Mouse (Mus musculus) bone marrow macrophage, adult 2 months (primary cell): ENCODE measurements around the gene Slc51a. TPM values are rescaled to one million over a fixed set of nuclear protein-coding genes. Genes with fewer than 3 reads are reported as not detected.

Experiments used
- H3K27ac ChIP-seq: 2 replicates; pipeline ENCODE4 v1.5.1; 2012; ENCODE audit warnings: low read depth, low read length; ENCODE audit not compliant: insufficient read depth
- H3K4me1 ChIP-seq: 2 replicates; pipeline ENCODE4 v1.6.1; 2012; ENCODE audit warnings: low read length; ENCODE audit not compliant: control insufficient read depth, insufficient read depth
- H3K4me3 ChIP-seq: 2 replicates; pipeline ENCODE4 v1.5.1; 2012; ENCODE audit warnings: mild to moderate bottlenecking, low read length, moderate library complexity; ENCODE audit not compliant: insufficient read depth
- CTCF ChIP-seq: IDR thresholded peaks from 2 replicates; pipeline ENCODE4 v1.5.1; 2012; ENCODE audit warnings: low read depth, mild to moderate bottlenecking, low read length, moderate library complexity
- POLR2A ChIP-seq: IDR thresholded peaks from 2 replicates; pipeline ENCODE4 v1.6.1; 2012; ENCODE audit warnings: mild to moderate bottlenecking, low read depth, low read length, borderline replicate concordance
- polyA plus RNA-seq: library from polyadenylated mRNA; stranded (reverse); fragments of >200 nt; gene quantifications from 2 replicates; pipeline ENCODE4 v1.2.4, GENCODE M21; 2012; ENCODE audit not compliant: missing spikeins, insufficient read depth, insufficient read length

Gene Slc51a
- polyA plus RNA-seq, 1 experiment, result not detected

GRCm38 (mm10) chr16:32472276-32473015, 15.2 kb downstream of the Slc51a start:
- Histone ChIP-seq H3K4me3 (no peak overlapping the region), H3K27ac (no peak overlapping the region), H3K4me1 (no peaks in the 10 kb centered on the region)
- TF ChIP-seq POLR2A (no peak), CTCF (no peak)

GRCm38 (mm10) chr16:32469404-32470105, 18.1 kb downstream of the Slc51a start:
- Histone ChIP-seq H3K4me3 (no peak overlapping the region), H3K4me1 (0 out of 2 replicates have a peak, but pooled peaks cover 2% of the 10 kb centered on the region), H3K27ac (no peak overlapping the region)
- no peak for TF ChIP-seq CTCF
- no peak for TF ChIP-seq POLR2A

- 0 out of 2 replicates have a peak, but pooled peaks cover 2% of the 10 kb centered on the region for H3K4me1 ChIP-seq
- H3K27ac ChIP-seq, result no peak overlapping the region
- no peak for TF ChIP-seq CTCF
- TF ChIP-seq POLR2A, result no peak
- no peak overlapping the region for H3K4me3 ChIP-seq
These were observed 19.2 kb downstream of the Slc51a start for GRCm38 (mm10) chr16:32468488-32468887.

- TF ChIP-seq CTCF (no peak), POLR2A (no peak)
- Histone ChIP-seq H3K4me3 (no peak overlapping the region), H3K27ac (no peak overlapping the region), H3K4me1 (0 out of 2 replicates have a peak, but pooled peaks cover 2% of the 10 kb centered on the region)
These were observed 22.8 kb downstream of the Slc51a start for GRCm38 (mm10) chr16:32464908-32465307.

GRCm38 (mm10) chr16:32463426-32463825, 24.3 kb downstream of the Slc51a start:
- TF ChIP-seq POLR2A, result no peak
- no peak for TF ChIP-seq CTCF
- no peak overlapping the region for H3K4me3 ChIP-seq
- H3K27ac ChIP-seq, result no peak overlapping the region
- H3K4me1 ChIP-seq, result 0 out of 2 replicates have a peak, but pooled peaks cover 2% of the 10 kb centered on the region

GRCm38 (mm10) chr16:32462950-32463349, 24.7 kb downstream of the Slc51a start:
- Histone ChIP-seq H3K4me1 (peaks cover 2% of the 10 kb centered on the region; the same call in 1 of the 2 replicates), H3K27ac (no peak overlapping the region), H3K4me3 (no peak overlapping the region)
- no peak for TF ChIP-seq CTCF

GRCm38 (mm10) chr16:32461713-32462112, 26.0 kb downstream of the Slc51a start:
- no peak overlapping the region for H3K27ac ChIP-seq
- TF ChIP-seq CTCF, result no peak
- no peak for TF ChIP-seq POLR2A
- peaks cover 6% of the 10 kb centered on the region; the same call in 1 of the 2 replicates for H3K4me1 ChIP-seq
- H3K4me3 ChIP-seq, result no peak overlapping the region

GRCm38 (mm10) chr16:32460518-32460917, 27.2 kb downstream of the Slc51a start:
- no peak overlapping the region for H3K4me3 ChIP-seq
- H3K27ac ChIP-seq, result no peak overlapping the region
- TF ChIP-seq CTCF (0 out of 2 replicates have a peak, but pooled peaks have one; percentile 16), POLR2A (no peak)

GRCm38 (mm10) chr16:32457589-32458386, 29.9 kb downstream of the Slc51a start:
- Histone ChIP-seq H3K27ac (no peak overlapping the region), H3K4me1 (peaks cover 3% of the 10 kb centered on the region; the same call in 1 of the 2 replicates), H3K4me3 (no peak overlapping the region)
- 0 out of 2 replicates have a peak, but pooled peaks have one; percentile 33 for TF ChIP-seq CTCF
- no peak for TF ChIP-seq POLR2A

More at GRCm38 (mm10) chr16:32460518-32460917, 27.2 kb downstream of the Slc51a start:
- peaks cover 5% of the 10 kb centered on the region; the same call in 1 of the 2 replicates for H3K4me1 ChIP-seq

GRCm38 (mm10) chr16:32456761-32457160, 30.9 kb downstream of the Slc51a start:
- Histone ChIP-seq H3K4me3 (no peak overlapping the region), H3K27ac (no peak overlapping the region)

More at GRCm38 (mm10) chr16:32456761-32457160, 30.9 kb downstream of the Slc51a start:
- no peak for TF ChIP-seq CTCF
- TF ChIP-seq POLR2A, result no peak
- peaks cover 3% of the 10 kb centered on the region; the same call in 1 of the 2 replicates for H3K4me1 ChIP-seq
